Mouse (Mus musculus) hindbrain, embryonic 13.5 days (tissue): ENCODE measurements around the gene Stard10. TPM values are rescaled to one million over a fixed set of nuclear protein-coding genes. Genes with fewer than 3 reads are reported as not detected.

Source experiments
- ATAC-seq: fragments of 200-750 bp; cut with Nextera tagmentation; 2 replicates; pipeline ENCODE4 v1.8.0; 2017; ENCODE audit warnings: moderate TSS enrichment; ENCODE audit not compliant: low FRiP score
- H3K27ac ChIP-seq: fragments of 300-500 bp; sonication (generic); 2 replicates; pipeline ENCODE4 v1.5.1; 2015; ENCODE audit warnings: inconsistent platforms, mild to moderate bottlenecking, moderate library complexity
- H3K27me3 ChIP-seq: fragments of 300-500 bp; sonication (generic); 2 replicates; pipeline ENCODE4 v1.6.1; 2015; ENCODE audit warnings: mild to moderate bottlenecking, inconsistent platforms
- H3K36me3 ChIP-seq: fragments of 300-500 bp; sonication (generic); 2 replicates; pipeline ENCODE4 v1.6.1; 2015; ENCODE audit warnings: mild to moderate bottlenecking, inconsistent platforms
- H3K4me1 ChIP-seq: fragments of 300-500 bp; sonication (generic); replicated peaks from 2 replicates; pipeline ENCODE4 v1.6.1; 2015; ENCODE audit warnings: inconsistent platforms
- H3K4me2 ChIP-seq: fragments of 300-500 bp; sonication (generic); 2 replicates; pipeline ENCODE4 v1.6.1; 2015; ENCODE audit warnings: inconsistent platforms, mild to moderate bottlenecking, moderate library complexity
- H3K4me3 ChIP-seq: fragments of 300-500 bp; sonication (generic); 2 replicates; pipeline ENCODE4 v1.5.1; 2015; ENCODE audit warnings: mild to moderate bottlenecking, inconsistent platforms
- H3K9ac ChIP-seq: fragments of 300-500 bp; sonication (generic); 2 replicates; pipeline ENCODE4 v1.6.1; 2015; ENCODE audit warnings: mild to moderate bottlenecking, inconsistent platforms
- H3K9me3 ChIP-seq: fragments of 300-500 bp; sonication (generic); 2 replicates; pipeline ENCODE4 v1.6.1; 2016; ENCODE audit warnings: inconsistent platforms
- WGBS: fragments of 180-500 bp; shearing (Covaris S2); methylation state at CpG from one replicate; pipeline ENCODE4 v1.1.7; 2015; 5-methylcytosine and 5-hydroxymethylcytosine counted together
- polyA plus RNA-seq: library from polyadenylated mRNA; unstranded; fragments of >200 nt; fragmentation: Nextera tagmentation; extraction: Ambion mirVana; gene quantifications from 2 replicates; pipeline ENCODE4 v1.2.1, GENCODE M21; 2015

The Stard10 gene
- polyA plus RNA-seq, 1 experiment from 2014 or later: 10.0 TPM

DNA sequence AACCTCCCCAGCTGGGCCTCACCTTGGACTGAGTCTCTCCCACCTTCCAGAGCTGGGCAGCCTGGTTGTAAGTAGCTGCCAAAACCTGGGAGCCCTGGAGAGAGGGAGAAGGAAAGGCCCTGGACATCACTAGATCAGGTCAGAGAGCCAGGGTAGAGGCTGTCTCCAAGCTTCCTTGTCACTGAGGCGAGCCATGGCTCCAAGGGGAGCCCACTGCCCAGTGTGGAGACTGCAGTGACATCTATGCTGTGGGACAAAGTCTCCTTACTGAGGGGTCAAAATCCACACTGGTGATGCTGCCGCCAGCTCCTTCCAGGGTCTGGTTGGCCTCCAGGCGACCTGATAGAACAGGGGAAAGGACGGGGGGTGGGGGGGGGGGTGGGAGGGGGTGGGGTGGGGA is 24.8 kb upstream of the Stard10 start:
- Histone ChIP-seq H3K36me3 (peaks cover 32% of the 10 kb centered on the region), H3K4me1 (peaks cover 15% of the 10 kb centered on the region), H3K27ac (no peak overlapping the region), H3K4me3 (no peak overlapping the region), H3K27me3 (no peaks in the 10 kb centered on the region), H3K9ac (no peak overlapping the region), H3K9me3 (no peaks in the 10 kb centered on the region), H3K4me2 (no peak overlapping the region)
- 78% methylated on average over 2 of the region's 4 CpGs for WGBS
- no peak for ATAC-seq

DNA sequence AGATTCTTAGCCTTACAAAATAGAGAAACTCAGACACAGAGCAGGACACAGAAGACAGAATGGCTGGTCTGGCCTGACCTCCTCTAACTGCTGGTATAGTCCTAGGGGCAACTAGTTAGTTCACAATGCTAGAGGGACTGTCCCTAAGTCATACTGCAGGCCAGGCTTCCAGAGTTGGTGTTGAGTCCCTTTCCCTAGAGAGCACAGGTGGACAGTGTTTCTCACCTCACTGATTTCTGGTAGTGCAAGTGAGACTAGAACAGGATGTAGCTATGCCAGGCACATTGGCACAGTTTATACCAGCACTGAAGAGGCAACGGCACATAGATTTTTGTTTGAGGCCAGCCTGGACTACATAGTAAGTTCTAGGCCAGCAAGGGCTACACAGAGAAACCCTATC is 24.2 kb upstream of the Stard10 start:
- Histone ChIP-seq H3K4me1 (peaks cover 18% of the 10 kb centered on the region), H3K9ac (no peak overlapping the region), H3K36me3 (peaks cover 28% of the 10 kb centered on the region), H3K27me3 (peaks cover 2% of the 10 kb centered on the region), H3K27ac (no peak overlapping the region), H3K9me3 (no peaks in the 10 kb centered on the region), H3K4me2 (no peak overlapping the region), H3K4me3 (no peak overlapping the region)
- no peak for ATAC-seq
- WGBS: 97% methylated on average over 1 of the region's 1 CpGs

DNA sequence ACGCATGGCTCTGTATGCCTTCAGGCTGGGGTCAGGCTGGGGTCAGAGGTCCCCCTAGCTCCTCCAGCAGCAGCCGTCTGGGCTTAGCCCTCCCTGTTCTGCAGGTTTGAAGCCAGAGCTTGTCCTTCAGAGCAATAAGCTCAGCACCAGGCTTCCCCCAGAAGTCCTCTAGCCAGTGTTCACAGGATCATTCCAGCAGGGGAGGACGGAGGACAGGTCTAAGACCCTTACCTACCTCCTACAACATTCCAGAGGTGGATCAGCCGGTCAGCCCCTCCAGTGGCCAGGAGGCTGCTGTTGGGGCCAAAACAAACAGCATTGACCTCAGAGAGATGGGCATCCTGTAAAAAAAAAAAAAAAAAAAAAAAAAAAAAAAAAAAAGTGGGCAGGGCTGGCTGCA is 23.7 kb upstream of the Stard10 start:
- Histone ChIP-seq H3K36me3 (peaks cover 27% of the 10 kb centered on the region), H3K27ac (no peak overlapping the region), H3K4me3 (no peak overlapping the region), H3K9ac (no peak overlapping the region), H3K9me3 (no peaks in the 10 kb centered on the region), H3K4me1 (peaks cover 17% of the 10 kb centered on the region), H3K4me2 (no peak overlapping the region), H3K27me3 (peaks cover 7% of the 10 kb centered on the region)
- 50% methylated on average over 4 of the region's 4 CpGs for WGBS
- ATAC-seq: no peak

DNA sequence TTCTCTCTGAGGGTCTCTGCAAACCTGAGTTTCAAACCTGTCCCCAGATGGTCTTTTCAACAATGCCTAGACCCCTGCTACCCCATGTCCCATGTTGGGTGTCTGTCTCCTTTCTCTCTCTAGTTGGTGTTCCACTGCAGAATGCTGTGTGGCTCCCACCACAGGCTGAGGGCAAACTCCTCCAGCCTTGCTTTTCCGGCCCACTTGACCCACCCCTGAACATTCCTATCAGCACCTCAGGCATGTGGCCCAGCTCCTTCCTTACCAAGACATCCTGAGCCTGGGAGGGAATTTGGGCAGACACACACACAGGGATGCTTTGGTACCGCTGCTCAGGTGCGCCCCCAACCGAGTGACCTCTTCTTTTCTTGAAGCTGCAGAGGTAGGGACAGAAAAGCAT is 23.3 kb upstream of the Stard10 start:
- H3K27me3 ChIP-seq: peaks cover 10% of the 10 kb centered on the region
- H3K36me3 ChIP-seq: peaks cover 27% of the 10 kb centered on the region
- H3K9me3 ChIP-seq: no peaks in the 10 kb centered on the region
- H3K4me3 ChIP-seq: no peak overlapping the region
- 45% methylated on average over 4 of the region's 4 CpGs for WGBS
- H3K4me2 ChIP-seq: no peak overlapping the region
- H3K27ac ChIP-seq: no peak overlapping the region
- H3K9ac ChIP-seq: no peak overlapping the region
- no peak for ATAC-seq
- H3K4me1 ChIP-seq: peaks cover 15% of the 10 kb centered on the region

DNA sequence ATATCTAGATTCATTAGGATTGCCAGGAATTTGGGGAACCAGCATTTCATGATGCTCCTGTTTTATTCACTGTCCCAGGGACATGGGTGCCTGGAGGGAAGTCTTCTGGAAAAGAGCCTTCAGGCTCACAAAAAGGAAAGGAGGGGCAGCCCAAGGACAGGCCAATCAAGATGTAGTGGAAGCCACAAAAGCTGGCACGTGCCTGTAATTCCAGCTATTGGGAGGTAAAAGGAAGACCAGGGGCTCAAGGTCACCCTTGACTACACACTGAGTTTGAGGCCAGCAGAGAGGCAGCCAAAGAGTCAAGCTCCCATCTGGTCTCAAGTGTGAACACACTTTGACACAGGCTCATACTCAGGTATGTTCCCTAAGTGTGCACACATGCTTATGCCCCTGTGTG is 21.4 kb upstream of the Stard10 start:
- H3K4me1 ChIP-seq: peaks cover 15% of the 10 kb centered on the region
- H3K27me3 ChIP-seq: peaks cover 28% of the 10 kb centered on the region
- no peak for ATAC-seq
- peaks cover 14% of the 10 kb centered on the region; the same call in 1 of the 2 replicates for H3K36me3 ChIP-seq
- 52% methylated on average over 1 of the region's 1 CpGs for WGBS
- H3K27ac ChIP-seq: no peak overlapping the region
- H3K9ac ChIP-seq: no peak overlapping the region
- no peak overlapping the region for H3K4me3 ChIP-seq
- H3K4me2 ChIP-seq: no peak overlapping the region
- no peaks in the 10 kb centered on the region for H3K9me3 ChIP-seq

DNA sequence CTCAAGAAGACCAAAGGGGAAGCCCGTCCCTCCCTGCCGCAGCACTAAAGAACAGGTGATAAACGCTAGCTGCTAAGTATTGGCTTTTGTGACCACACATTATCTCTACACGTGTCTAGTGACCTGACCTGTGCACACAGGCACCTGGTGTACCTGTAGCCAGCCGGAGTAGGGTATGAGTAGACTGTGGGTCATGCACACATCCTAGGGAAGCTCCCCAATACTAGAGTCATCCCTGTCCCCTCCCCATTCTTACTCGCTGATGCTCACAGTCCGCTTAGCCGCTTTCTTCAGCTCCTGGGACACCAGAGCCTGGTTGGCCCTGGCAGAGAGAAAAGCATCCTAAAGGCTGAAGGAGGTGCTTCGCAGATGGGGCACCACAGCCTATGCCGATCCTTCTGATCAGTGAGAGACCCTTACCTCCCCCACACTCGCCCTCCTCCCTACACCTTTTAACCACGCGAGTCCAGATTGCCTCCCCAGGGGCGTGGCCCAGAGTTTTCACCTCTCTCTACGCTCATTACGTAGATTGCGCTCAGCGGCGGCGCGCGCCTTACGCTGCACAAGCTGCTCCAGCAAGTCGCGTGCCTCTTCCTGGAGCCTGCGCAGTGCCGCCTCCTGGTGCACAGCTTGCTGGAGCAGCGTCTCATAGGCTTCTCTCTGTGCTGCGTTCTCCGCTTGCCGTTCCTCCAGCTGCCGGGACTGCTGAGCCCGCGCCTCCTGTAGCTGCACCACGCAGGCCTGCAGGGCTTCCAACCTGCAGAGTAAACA is 20.4 kb upstream of the Stard10 start:
- peak overlapping the region; percentile 73 for H3K9ac ChIP-seq
- H3K9me3 ChIP-seq: no peaks in the 10 kb centered on the region
- peaks cover 11% of the 10 kb centered on the region; the same call in 1 of the 2 replicates for H3K36me3 ChIP-seq
- H3K27me3 ChIP-seq: peaks cover 34% of the 10 kb centered on the region
- 12% methylated on average over 35 of the region's 35 CpGs for WGBS
- H3K4me1 ChIP-seq: peaks cover 22% of the 10 kb centered on the region
- H3K4me2 ChIP-seq: peak overlapping the region; percentile 61
- peak overlapping the region; percentile 83 for H3K27ac ChIP-seq
- peak overlapping the region; percentile 34 for H3K4me3 ChIP-seq
- ATAC-seq: peak; percentile 90

DNA sequence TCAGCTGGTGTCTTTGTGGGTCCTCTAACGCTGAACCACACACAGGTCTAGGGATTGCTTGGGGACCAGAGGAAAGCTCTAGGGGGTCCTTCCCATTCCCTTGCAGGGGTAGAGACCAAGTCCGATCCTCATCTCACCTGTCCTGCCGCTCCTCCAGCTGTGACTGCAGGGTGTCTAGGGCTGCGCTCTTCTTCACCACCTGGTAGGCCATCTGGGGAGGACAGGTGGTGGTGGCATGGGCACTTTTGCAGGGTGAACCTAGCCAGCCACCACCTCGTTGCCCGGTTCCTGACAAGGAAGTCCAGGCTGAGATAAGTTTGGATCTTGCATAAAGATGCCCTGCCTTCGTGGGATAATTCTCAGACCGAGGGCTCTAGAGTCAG is 19.9 kb upstream of the Stard10 start:
- 0 out of 2 replicates have a peak, but pooled peaks cover 5% of the 10 kb centered on the region for H3K36me3 ChIP-seq
- peak overlapping the region; percentile 73 for H3K9ac ChIP-seq
- H3K4me2 ChIP-seq: peak overlapping the region; percentile 61
- peak overlapping the region; percentile 34 for H3K4me3 ChIP-seq
- H3K27me3 ChIP-seq: peaks cover 34% of the 10 kb centered on the region
- peak overlapping the region; percentile 83 for H3K27ac ChIP-seq
- 20% methylated on average over 8 of the region's 8 CpGs for WGBS
- ATAC-seq: no peak
- H3K9me3 ChIP-seq: no peaks in the 10 kb centered on the region
- peaks cover 24% of the 10 kb centered on the region for H3K4me1 ChIP-seq

DNA sequence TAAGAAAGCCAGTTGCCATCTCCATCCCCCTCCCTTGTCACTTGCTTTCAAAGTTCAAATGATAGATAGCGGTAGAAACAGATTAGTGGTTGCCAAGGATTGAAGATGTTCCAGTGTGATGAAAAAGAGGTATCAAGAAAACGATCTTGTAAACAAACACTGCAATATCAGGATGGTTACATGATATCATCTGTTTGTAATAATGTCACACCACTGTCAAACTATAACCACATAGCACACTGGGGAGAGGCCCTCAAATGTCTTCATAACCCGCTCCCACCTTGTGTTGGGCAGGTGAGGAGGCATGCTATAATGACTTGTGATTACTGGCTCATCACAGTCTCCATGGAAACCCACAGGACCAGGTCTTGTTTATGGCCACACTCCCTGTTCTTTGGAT is 18.5 kb upstream of the Stard10 start:
- Histone ChIP-seq H3K9me3 (no peaks in the 10 kb centered on the region), H3K4me1 (peaks cover 31% of the 10 kb centered on the region), H3K4me2 (no peak overlapping the region), H3K27ac (no peak overlapping the region), H3K27me3 (peaks cover 34% of the 10 kb centered on the region), H3K9ac (no peak overlapping the region), H3K36me3 (0 out of 2 replicates have a peak, but pooled peaks cover 4% of the 10 kb centered on the region), H3K4me3 (no peak overlapping the region)
- 85% methylated on average over 3 of the region's 3 CpGs for WGBS
- ATAC-seq: no peak

DNA sequence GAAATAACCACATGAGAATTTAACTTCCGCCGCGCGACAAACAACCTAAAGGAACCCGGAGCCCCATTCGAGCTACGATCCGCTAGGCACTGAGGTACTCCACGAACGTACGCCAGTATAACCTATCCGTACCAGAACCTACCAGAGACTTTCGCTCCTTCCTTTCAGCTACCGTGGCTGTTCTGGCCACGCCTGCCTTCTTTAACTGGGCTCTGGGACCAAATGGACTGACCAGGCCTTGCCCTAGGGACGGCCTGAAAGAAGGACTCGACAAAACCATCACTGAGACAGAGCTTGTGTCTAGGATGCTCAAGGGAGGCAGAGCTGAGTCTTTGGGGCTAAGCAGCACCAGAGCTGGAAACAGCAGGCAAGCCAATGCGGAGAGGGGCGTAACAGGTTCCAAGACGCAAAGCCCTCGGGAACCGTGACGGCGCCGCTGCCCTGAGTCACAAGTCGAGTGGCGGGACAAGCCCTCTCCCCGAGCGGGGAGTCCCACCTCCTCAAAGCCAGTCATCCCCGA is 15.5 kb upstream of the Stard10 start:
- no peak for ATAC-seq
- H3K9ac ChIP-seq: peak overlapping the region; percentile 78
- WGBS: 1% methylated on average over 30 of the region's 30 CpGs
- H3K4me1 ChIP-seq: peaks cover 25% of the 10 kb centered on the region
- peak overlapping the region; percentile 68 for H3K27ac ChIP-seq
- H3K9me3 ChIP-seq: no peaks in the 10 kb centered on the region
- peak overlapping the region; percentile 70 for H3K4me3 ChIP-seq
- H3K4me2 ChIP-seq: peak overlapping the region; percentile 94
- peaks cover 34% of the 10 kb centered on the region for H3K27me3 ChIP-seq
- no peaks in the 10 kb centered on the region for H3K36me3 ChIP-seq

DNA sequence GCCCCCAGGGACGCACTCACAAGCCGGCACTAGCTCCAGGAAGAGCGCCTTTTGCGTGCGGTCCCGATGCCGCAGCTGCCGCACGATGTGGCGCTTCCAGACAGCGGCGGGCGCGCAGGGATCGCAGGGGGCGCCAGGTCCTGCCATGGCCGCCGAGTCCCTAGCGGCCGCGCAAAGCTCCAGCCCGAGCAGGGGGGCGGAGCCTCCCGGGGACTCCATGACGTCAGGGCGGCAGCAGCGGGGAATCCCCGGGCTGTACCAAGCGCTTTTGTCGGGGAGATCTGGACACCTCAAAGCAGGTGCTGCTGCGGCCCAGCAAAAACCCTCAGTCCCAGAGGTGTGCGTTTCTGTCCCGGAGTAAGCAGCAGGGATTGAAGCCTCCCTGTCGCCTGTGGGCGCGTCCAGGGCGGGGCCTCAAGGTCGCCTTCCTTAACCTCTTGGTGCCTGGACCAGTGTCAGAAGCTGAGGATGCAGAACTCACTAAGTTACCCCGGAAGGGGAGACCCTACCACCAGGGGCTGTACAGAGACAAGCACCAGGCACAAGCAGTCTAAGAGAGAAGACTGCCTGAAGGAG is 14.9 kb upstream of the Stard10 start, which contains the start of gene Atg16l2:
Gene Atg16l2, minus strand, starts transcription at position 371 of the 576 bp plus-strand sequence.
- peak within 1 kb of the TSS; percentile 94 for H3K4me2 ChIP-seq
- H3K4me3 ChIP-seq: peak within 1 kb of the TSS; percentile 70
- peaks cover 21% of the 10 kb centered on the region for H3K4me1 ChIP-seq
- ATAC-seq: peak; percentile 97
- peak within 1 kb of the TSS; percentile 68 for H3K27ac ChIP-seq
- H3K36me3 ChIP-seq: no peaks in the 10 kb centered on the region
- under 1% methylated on average over 39 of the region's 39 CpGs for WGBS
- H3K27me3 ChIP-seq: peaks cover 34% of the 10 kb centered on the region
- no peaks in the 10 kb centered on the region for H3K9me3 ChIP-seq
- H3K9ac ChIP-seq: peak within 1 kb of the TSS; percentile 78

DNA sequence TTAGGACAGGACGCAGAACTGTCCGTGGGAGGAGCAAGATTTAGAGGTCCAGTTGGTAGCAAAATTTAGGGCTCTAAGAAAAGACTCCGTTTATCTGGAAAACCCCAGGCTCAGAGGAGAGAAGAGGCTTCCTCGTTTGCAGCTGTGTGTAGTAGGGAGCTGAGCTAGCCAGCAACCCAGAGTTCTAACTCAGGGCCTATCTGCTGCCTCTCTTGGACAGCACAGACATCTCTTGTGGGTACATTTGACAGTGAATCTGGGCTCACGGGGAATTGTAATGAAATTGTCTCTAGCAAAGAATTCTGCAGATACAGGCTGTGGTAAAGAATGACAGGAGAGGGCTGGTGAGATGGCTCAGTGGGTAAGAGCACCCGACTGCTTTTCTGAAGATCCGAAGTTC is 14.2 kb upstream of the Stard10 start:
- Histone ChIP-seq H3K9me3 (no peaks in the 10 kb centered on the region), H3K4me3 (peak overlapping the region; percentile 70), H3K36me3 (no peaks in the 10 kb centered on the region), H3K9ac (peak overlapping the region; percentile 78), H3K4me1 (peaks cover 17% of the 10 kb centered on the region), H3K27ac (peak overlapping the region; percentile 68), H3K4me2 (peak overlapping the region; percentile 94), H3K27me3 (peaks cover 32% of the 10 kb centered on the region)
- WGBS: 28% methylated on average over 7 of the region's 7 CpGs
- ATAC-seq: no peak

DNA sequence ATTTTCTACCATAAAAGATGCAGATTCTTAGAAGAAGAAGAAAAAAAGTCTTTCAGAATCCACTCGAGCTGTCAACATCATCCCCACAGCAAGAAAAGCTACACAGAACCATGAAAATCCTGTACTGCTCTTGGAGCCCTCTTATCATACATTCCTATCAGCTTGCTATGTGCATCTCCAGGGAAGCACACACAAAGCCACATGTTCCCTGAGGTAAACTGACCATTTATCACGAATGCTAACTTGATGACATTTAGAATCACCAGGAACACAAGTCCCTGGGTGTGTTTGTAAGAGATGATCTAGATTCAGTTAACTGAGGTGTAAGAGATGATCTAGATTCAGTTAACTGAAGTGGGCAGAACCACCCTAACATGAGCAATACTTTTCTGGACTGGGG is 10.0 kb upstream of the Stard10 start:
- Histone ChIP-seq H3K9me3 (no peaks in the 10 kb centered on the region), H3K4me3 (no peak overlapping the region), H3K4me2 (no peak overlapping the region), H3K9ac (no peak overlapping the region), H3K4me1 (peaks cover 9% of the 10 kb centered on the region), H3K36me3 (no peaks in the 10 kb centered on the region), H3K27me3 (0 out of 2 replicates have a peak, but pooled peaks cover 1% of the 10 kb centered on the region), H3K27ac (no peak overlapping the region)
- ATAC-seq: no peak
- 50% methylated on average over 2 of the region's 2 CpGs for WGBS
